Mouse (Mus musculus) limb, embryonic 14.5 days (tissue): ENCODE measurements at regions not wholly inside any gene's neighbourhood (a gene's known extent, or its start where the extent isn't known, plus 50 kb on each side); places are given as distances from the start of the nearest gene placed in this dataset.

Experiments
- ATAC-seq: fragments of 200-750 bp; cut with Nextera tagmentation; 2 replicates; pipeline ENCODE4 v1.8.0; 2017; ENCODE audit warnings: low read depth, moderate number of reproducible peaks, moderate TSS enrichment; ENCODE audit not compliant: low FRiP score
- DNase-seq: peaks from one replicate; pipeline ENCODE4 v3.0.0-alpha.2; 2015; ENCODE audit warnings: low spot score
- H3K27ac ChIP-seq: fragments of 300-500 bp; sonication (generic); replicated peaks from 2 replicates; pipeline ENCODE4 v1.5.1; 2014; ENCODE audit warnings: low read depth, mild to moderate bottlenecking, low read length, moderate library complexity, mixed read lengths
- H3K27me3 ChIP-seq: fragments of 300-500 bp; sonication (generic); 2 replicates; pipeline ENCODE4 v1.6.1; 2014; ENCODE audit warnings: low read length, mixed read lengths; ENCODE audit not compliant: control insufficient read depth, insufficient read depth
- H3K36me3 ChIP-seq: fragments of 300-500 bp; sonication (generic); 2 replicates; pipeline ENCODE4 v1.6.1; 2014; ENCODE audit warnings: mild to moderate bottlenecking, low read length, moderate library complexity, mixed read lengths; ENCODE audit not compliant: control insufficient read depth, insufficient read depth
- H3K4me1 ChIP-seq: fragments of 300-500 bp; sonication (generic); 2 replicates; pipeline ENCODE4 v1.6.1; 2014; ENCODE audit warnings: antibody characterized with exemption, low read length, mixed read lengths; ENCODE audit not compliant: control insufficient read depth, insufficient read depth
- H3K4me2 ChIP-seq: fragments of 300-500 bp; sonication (generic); replicated peaks from 2 replicates; pipeline ENCODE4 v1.6.1; 2014; ENCODE audit warnings: low read depth, mild to moderate bottlenecking, low read length, moderate library complexity; ENCODE audit not compliant: severe bottlenecking
- H3K4me3 ChIP-seq: fragments of 300-500 bp; sonication (generic); replicated peaks from 2 replicates; pipeline ENCODE4 v1.5.1; 2014; ENCODE audit warnings: low read length
- H3K9ac ChIP-seq: fragments of 300-500 bp; sonication (generic); 2 replicates; pipeline ENCODE4 v1.6.1; 2014; ENCODE audit warnings: mild to moderate bottlenecking, low read depth, low read length, moderate library complexity; ENCODE audit not compliant: severe bottlenecking
- H3K9me3 ChIP-seq: fragments of 300-500 bp; sonication (generic); 2 replicates; pipeline ENCODE4 v1.6.1; 2016; ENCODE audit warnings: low read length; ENCODE audit not compliant: control insufficient read depth
- POLR2A ChIP-seq: fragments of 200-500 bp; IDR thresholded peaks from 2 replicates; pipeline ENCODE4 v1.8.0; 2012; ENCODE audit warnings: inconsistent platforms, mild to moderate bottlenecking, moderate library complexity, borderline replicate concordance; ENCODE audit not compliant: insufficient read depth, insufficient read length; ENCODE audit errors: extremely low read depth
- WGBS: fragments of 180-500 bp; shearing (Covaris S2); extraction: QIAGEN DNeasy Blood & Tissue Kit; methylation state at CpG from one replicate; pipeline ENCODE4 v1.1.7; 2014; 5-methylcytosine and 5-hydroxymethylcytosine counted together

- no peak overlapping the region for H3K9ac ChIP-seq
- no peaks in the 10 kb centered on the region for H3K27me3 ChIP-seq
- DNase-seq: peak; percentile 13
- no peak for TF ChIP-seq POLR2A
- H3K36me3 ChIP-seq: no peaks in the 10 kb centered on the region
- H3K4me2 ChIP-seq: no peak overlapping the region
- no peaks in the 10 kb centered on the region for H3K9me3 ChIP-seq
- no peaks in the 10 kb centered on the region for H3K4me1 ChIP-seq
- WGBS: 37% methylated on average over 2 of the region's 2 CpGs
- ATAC-seq: no peak
- H3K4me3 ChIP-seq: no peak overlapping the region
- H3K27ac ChIP-seq: no peak overlapping the region
Measured at GRCm38 (mm10) chr15:88468810-88469209, 131.3 kb upstream of the Zdhhc25 start.

DNA sequence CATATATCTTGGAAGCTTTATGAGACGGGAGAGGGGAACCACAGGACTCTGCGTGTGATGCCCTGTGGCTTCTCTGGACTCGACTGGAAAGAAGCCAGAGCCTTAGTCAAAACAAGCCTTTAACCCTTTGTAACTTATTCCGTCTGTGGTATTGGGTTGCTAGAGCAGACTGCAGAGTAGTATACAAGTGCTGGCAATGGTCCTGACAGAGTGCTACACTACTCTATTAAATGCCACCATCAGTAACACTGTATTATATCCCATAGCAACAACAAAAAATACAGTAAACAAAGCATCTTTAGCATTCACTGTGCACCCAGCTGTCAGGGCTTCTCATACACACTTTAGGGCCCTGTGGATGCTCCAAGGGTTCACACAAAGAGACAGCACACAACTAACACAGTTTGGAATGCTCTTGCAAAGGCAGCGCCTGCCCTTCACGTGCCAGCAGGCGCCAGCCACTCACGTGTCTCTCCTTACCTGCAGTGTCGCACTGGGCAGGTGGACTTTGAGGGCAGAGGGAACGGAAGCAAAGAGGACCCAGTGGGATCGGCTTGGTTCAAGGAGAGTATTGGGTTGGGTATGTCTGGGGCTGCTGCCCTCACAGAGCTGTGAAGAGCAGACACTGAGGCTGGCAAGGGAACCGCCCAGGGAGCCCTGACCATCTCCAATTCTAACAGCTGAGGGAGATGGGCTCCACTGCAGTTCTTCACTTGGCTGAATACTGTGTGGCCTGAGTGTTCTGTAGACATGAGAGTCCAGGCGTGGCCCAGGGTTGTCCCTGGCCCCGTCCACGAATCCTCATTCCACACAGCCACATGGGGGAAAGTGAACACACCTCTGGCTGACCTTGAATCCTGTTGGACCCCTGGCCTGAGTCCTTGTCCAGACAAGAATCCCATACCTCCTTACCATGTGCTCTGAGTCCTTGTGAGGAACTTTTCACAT is 130.3 kb upstream of the Zdhhc25 start:
- DNase-seq: no peak
- Histone ChIP-seq H3K36me3 (no peaks in the 10 kb centered on the region), H3K27ac (no peak overlapping the region), H3K4me2 (no peak overlapping the region), H3K9me3 (no peaks in the 10 kb centered on the region), H3K27me3 (no peaks in the 10 kb centered on the region), H3K9ac (no peak overlapping the region), H3K4me3 (no peak overlapping the region), H3K4me1 (no peaks in the 10 kb centered on the region)
- 74% methylated on average over 15 of the region's 15 CpGs for WGBS
- no peak for TF ChIP-seq POLR2A
- no peak for ATAC-seq

- Histone ChIP-seq H3K9me3 (no peaks in the 10 kb centered on the region), H3K9ac (no peak overlapping the region), H3K4me3 (no peak overlapping the region), H3K4me2 (no peak overlapping the region), H3K27ac (no peak overlapping the region), H3K36me3 (no peaks in the 10 kb centered on the region), H3K27me3 (no peaks in the 10 kb centered on the region), H3K4me1 (no peaks in the 10 kb centered on the region)
- WGBS: 67% methylated on average over 18 of the region's 18 CpGs
- no peak for ATAC-seq
- no peak for DNase-seq
- no peak for TF ChIP-seq POLR2A
Measured at GRCm38 (mm10) chr15:88472351-88473100, 127.6 kb upstream of the Zdhhc25 start.

DNA sequence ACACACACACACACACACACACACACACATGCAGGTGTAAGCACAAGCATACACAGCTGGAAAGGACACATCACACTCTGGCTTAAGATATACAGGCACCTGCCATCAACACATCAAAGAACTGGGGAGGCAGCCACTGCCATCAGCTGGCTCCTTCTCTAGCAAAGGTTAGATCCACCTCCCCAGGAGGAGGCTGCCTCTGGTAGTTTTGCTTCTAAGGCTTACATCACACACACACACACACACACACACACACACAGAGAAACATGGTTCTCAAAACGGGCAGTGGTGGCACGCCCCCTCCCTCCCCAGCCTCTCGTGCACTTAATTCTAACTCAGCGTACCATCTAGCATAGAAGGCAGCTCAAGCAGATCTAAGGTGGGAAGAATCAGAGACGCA is 126.9 kb upstream of the Zdhhc25 start:
- H3K27ac ChIP-seq: no peak overlapping the region
- H3K9me3 ChIP-seq: no peaks in the 10 kb centered on the region
- 65% methylated on average over 5 of the region's 5 CpGs for WGBS
- H3K27me3 ChIP-seq: no peaks in the 10 kb centered on the region
- H3K4me2 ChIP-seq: no peak overlapping the region
- no peak overlapping the region for H3K4me3 ChIP-seq
- TF ChIP-seq POLR2A: no peak
- H3K9ac ChIP-seq: no peak overlapping the region
- no peak for DNase-seq
- H3K4me1 ChIP-seq: no peaks in the 10 kb centered on the region
- no peak for ATAC-seq
- no peaks in the 10 kb centered on the region for H3K36me3 ChIP-seq

GRCm38 (mm10) chr15:88483471-88483870 is 116.6 kb upstream of the Zdhhc25 start:
- no peak overlapping the region for H3K27ac ChIP-seq
- no peaks in the 10 kb centered on the region for H3K36me3 ChIP-seq
- H3K9ac ChIP-seq: no peak overlapping the region
- H3K4me1 ChIP-seq: no peaks in the 10 kb centered on the region
- DNase-seq (no peak), ATAC-seq (no peak)
- H3K9me3 ChIP-seq: no peaks in the 10 kb centered on the region
- H3K27me3 ChIP-seq: no peaks in the 10 kb centered on the region
- no peak overlapping the region for H3K4me2 ChIP-seq
- TF ChIP-seq POLR2A: no peak
- H3K4me3 ChIP-seq: no peak overlapping the region
- 70% methylated on average over 6 of the region's 6 CpGs for WGBS
